Mouse (Mus musculus) cerebellum, postnatal 4 days (tissue): ENCODE results near the gene Dyrk3.
A peak's percentile ranks its signal among the peaks of the same experiment; 100 is the strongest.

Experiments used
- DNase-seq, 2 experiments: peaks; one replicate each; pipeline ENCODE4 v3.0.0; 2022; ENCODE audit warnings: low spot score in 2 of 2, mixed read lengths in 1 of 2

Gene Dyrk3

DNA sequence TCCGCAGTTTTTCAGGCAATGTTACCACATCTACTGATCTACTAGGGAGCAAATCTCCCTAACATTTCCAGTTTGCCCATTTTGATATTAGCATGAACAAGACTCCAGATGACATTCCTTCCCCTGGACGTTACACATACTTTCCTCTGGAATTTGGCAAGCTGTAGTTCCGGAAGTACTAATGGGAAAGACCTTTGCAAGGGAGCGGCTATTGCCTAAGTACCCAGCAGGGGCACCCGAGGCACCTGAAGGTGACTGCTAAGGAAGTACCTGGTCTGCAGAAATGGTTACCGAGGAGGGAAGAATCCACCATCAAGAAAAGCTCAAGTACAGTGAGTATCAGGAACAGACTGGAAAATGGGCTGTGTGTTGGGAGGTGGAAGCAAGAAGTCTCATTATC lies 25.6 kb downstream of the Dyrk3 start:
- no peak for DNase-seq

DNA sequence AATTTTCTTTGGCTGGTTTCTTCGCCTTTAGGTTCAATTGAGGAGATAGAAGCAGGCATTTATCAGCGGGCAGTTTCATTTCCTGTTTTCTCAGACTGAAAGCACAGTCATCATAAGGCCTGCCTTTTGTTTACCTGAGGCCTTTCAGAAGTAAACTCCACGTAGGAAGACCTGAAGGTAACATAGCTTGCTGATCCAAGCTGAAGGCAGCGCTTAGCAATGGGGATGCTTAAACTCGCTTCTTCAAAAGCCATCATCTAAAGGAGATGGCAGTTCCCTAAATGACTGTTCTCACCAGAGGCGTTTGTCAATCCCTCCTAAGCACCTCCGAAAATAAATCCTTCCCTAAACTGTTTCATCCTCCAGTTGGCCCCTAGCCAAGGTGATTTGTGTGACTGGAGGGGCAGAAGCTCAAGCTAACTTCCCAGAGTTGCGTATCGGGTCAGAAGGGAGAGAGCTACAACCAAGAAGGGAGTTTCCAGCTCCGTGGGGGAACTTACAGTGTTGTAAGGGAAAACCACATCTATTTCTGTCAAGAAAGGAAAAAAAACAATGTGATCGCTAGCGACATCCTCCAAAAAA lies 27.5 kb downstream of the Dyrk3 start:
- no peak for DNase-seq

DNA sequence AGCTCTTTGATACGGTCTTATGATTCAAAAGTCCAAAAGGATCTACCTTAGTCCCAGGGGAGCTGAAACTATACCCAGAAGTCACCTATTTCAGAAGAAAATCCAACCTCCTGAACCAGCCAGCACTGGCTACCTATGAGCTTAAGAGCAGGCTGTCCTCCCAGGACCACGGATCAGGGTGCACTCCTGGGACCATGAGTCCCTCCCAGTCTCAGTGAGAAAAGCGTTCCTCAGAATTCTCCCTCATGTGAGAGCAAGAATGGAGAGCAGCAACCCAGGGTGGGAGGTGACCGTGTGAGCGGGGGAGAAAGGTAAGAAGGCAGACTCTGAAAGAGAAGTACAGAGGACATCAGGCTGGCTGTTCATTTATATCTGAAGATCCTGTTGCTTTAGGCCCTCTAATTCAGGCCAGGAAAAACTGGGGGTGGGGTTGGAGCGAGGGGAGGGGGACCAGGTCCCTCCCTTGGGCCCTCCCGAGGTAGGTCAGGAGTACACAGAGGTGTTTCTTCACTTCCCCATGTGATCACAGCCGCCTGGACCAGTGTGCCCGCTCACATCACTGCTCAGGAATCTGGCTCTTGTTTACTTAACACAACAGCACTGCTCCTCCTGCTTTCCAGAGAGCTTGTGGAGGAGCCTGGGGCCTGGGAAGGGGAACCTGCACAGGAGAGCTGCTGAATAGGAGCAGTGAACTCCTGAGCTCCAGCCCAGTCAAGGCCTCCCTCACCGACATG lies 30.4 kb downstream of the Dyrk3 start:
- DNase-seq: no peak

DNA sequence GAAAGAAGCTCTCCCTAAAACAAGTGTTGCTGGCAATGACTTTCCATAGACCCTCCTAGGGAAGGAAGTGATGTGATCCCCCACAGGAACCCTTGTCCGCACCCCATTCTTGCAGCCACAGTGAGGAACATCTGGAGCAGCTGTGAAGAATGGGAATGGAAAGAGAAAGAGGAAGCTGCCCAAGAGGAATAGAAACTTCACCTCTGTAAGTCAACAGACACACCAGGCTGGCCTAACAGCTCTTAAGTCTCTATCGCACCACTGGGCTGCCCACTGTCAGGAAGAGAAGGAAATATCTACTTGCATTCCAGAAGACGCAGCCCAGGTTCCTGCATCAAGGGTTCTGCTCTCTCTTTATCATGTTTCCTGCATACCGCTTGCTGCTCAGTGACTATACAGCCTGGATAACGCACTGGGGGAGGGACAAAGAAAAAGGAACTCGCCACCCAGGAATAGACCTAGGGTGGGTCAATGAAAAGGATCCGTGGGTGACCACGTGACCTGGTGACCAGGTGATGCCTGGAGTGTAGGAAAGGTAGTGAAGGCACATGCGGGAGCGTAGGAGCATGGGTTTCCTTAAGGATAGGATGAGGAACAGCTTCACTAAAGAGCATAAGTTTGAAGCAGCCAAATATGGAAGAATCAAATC lies 34.2 kb downstream of the Dyrk3 start:
- DNase-seq: no peak

DNA sequence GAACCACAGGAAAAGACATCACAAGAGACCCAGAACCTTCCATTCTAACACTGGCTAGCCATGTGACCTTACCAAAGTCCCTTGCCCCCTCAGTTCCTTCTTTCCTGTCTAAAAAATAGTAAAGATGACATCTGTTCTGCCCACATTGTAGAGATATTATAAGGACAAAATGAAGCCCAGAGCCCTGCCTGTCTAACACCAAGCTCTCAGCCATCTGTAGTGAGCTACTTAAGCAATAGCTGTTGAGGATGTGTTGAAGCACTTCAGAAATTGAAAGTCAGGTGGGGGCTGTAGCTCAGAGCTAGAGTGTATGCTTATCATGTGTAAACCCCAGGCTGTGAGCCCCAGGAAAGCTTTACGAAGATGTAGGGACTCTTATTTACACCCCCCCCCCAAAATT lies 37.3 kb downstream of the Dyrk3 start:
- no peak for DNase-seq

DNA sequence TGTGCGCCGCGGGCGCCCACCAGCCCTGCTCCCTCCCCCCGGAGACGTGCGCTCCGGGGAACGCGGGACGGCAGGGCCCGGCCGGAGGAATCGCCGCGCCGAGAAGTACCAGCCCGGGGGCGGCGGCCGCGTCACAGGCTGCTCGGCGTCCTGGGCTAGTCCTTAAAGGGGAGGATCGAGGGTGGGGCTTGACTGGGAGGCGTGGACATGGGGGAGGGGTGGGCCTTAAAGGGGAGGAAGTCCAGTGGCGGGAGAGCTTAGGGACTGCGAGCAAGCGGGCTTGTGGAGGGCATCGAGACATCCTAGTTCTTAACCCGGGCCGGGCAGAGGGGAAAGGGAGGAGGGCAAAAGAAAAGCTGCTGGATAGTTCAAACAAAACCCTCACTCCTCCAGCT lies 40.4 kb downstream of the Dyrk3 start, which contains the start of gene Mapkapk2:
Mapkapk2 (minus strand) TSS at position 127 of the 395 bp plus-strand sequence.
- peak; percentile 70 to 87 for DNase-seq

DNA sequence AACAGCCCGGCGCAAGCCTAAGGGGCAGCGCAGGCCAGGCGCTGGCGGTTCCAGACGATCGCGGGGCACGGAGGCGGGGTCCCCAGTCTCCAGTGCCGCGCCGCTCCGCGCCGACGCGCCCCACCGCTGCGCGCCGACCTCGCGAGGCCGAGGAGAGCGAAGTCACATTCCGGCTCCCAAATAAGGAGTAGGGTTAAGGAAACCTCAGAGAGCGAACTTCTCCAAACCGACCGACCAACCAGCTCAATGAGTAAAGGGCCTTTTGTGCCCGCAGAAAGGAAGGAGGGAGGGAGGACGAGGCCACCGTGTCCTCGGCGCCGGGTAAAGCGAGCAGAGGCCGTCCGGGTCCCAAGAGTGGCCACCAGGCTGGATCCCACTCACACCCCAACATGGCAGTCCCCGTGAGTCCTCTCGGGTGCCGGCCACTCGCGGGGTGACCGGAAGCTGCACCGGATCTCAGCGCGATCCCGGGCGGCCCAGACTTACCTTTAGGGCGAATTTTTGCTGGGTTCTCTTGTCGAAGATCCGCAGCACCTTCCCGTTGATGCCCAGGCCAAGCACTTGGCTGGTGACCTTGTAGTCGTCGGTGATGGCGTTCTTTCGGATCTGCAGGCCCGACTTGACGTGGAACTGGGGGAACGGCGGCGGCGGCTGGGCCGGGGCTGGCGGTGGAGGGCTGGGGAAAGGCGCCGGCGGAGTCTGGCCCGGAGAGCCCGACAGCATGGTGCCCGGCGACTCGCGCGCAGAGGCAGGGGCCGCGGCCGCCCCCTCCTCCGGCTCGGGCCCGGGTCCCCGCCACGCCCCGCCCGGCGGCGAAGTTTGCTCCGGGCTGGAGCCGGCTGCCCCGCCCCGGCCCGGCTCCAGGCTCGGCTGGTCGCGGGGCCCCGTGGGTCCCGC lies 41.1 kb downstream of the Dyrk3 start:
- DNase-seq: peak in 1 of 2 experiments; percentile 49

DNA sequence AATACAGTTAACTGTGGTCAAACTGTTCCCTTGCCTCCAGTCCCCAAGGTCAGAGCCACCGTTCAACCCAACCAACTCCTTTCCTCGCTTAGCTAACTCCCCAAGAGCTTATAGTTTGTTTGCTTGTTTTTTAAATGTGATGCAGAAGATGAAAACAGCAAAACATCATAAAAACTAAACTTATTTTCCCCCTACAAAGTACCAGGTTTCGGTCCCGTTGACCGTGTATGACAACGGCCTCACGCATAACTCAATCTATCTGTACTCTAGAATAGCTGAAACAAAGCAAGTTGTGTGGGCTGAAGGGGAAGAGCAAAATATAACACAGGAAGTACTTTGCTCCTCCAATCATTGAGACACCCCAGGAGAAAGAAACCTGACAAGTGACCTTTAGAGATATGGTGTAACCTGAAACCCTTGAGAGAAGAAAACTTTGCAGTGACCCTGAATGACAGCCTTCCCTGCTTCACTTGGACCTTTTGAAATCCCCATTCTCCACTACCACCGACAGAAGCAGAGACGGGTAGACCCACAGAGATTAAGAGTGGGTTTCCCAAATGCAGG lies 41.9 kb downstream of the Dyrk3 start:
- no peak for DNase-seq

DNA sequence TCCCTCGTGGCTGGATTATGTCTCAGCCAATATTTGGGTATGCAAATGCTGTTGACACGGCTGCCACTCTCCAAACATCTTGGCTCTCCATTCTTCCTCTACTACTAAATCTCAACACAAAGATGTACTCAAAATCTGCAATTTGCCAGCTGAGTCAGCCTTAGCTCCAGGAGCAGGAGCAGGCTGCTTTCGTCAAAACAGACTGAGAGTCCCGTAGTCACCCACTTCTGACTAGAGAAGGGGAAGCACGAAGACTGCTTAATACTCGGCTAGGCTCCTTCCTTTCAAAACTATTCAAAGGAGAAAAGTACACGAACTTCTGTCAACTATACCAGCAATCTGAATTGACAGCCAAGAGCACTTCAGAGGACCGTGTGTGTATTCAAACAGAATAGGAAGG lies 42.6 kb downstream of the Dyrk3 start:
- no peak for DNase-seq

DNA sequence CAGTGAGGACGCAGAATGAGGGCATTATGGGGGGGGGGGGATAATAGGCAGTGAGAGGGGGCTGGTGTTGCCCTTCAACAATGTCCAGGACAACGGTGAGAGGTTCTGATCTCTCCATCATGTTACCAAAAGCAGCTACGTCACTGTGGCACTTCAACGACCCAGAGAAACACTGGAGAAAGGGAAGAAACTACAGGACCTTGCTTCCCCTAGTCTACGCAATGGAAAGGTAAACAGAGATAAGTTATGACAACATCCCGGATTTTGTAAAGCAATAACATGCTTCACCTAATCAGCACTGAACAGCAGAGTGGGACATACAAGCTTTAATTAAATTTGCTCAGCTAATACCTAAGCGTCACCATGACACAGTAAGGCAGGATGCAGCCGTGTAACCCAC lies 44.3 kb downstream of the Dyrk3 start:
- no peak for DNase-seq

DNA sequence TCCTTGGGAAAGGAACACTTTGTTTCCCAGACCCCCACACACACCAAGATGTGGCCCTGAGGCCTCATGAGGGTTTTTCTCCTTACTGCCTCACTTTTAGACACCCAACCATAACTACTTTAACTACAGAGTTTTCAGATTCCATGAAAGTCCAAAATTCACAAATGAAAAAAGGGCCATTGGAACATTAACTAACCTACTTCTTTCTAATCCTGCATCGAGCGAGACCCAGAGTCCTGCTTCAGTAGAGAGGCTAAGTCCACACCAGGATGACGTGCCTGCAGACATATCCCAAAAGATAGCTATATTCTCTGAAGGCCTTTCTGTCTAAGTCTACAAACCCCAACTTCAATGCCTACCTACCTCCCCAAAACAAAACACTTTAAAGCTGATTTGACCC lies 45.3 kb downstream of the Dyrk3 start:
- DNase-seq: no peak

DNA sequence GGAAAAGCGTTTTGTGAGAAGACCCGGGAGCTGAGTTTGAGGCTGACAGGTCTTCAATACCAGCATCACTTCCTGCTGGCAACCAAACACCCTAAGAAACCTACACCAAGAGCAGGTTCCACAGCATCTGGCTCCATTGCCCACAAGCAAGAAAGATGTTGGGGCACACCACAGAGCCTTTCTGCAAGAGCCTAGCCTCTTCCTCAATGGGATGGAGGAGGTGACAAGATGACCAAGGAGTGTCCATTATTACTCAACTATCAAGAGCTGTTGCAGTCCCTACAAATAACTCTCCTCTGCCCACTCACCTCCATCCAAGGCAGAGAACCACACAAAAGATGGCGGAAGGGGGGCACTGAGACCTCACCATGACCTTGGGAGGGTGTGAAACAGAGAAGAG lies 46.0 kb downstream of the Dyrk3 start:
- no peak for DNase-seq

DNA sequence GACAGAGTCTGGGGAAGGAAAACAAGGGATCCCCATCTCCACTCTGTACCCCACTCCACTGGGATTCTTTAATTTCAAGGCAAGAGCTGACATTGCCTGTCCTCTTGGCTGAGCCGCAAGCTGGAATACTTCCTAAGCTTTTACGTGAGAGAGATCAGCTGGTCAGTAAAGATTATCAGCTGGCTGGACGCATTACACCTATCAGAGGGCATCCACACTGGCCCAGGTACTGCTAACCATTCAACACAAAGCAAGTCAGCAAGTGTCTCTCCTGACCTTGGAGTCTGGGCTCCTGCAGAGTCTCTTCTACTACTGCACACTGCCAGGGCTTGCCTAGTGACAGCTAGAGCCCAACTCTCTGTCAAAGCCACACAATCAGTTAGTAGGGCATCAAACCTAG lies 46.7 kb downstream of the Dyrk3 start:
- DNase-seq: no peak

DNA sequence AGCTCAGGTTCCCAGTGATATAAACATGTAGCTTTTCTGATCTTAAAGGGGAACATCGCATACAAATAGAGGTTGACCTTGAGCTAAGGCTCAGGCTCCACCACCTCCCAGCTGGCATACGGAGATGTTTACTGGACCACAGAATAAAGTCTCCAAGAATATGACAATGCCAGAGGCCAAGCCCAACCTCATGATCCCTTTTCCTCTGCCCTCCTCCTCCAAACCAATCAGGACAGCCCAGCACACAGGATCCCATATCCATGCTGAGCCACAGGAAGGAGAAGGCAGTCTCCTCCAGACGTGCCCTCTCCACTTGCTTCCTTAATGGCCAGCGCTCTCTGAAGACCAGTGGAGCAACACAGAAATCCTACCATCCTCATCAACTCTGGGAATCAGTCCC lies 47.3 kb downstream of the Dyrk3 start:
- no peak for DNase-seq

DNA sequence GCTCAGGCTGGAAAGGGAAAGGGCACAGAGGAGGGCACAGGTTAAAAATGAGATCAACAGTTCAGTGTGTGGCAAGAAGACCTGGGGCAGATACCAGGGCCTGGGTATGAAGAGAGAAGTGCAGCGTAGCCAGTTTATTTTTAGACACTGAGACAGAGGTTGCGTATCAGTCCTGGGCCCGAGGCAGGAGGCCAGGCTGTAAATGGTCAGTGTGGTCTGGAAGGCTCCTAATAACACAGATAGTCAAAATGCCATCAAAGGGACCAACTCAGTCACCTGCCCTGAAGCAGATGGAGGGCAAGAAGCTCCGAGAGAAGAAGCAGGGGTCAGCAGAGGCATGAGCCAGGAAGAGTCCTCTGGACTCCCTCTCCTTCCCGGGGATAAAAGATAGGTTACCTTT lies 47.9 kb downstream of the Dyrk3 start:
- no peak for DNase-seq

DNA sequence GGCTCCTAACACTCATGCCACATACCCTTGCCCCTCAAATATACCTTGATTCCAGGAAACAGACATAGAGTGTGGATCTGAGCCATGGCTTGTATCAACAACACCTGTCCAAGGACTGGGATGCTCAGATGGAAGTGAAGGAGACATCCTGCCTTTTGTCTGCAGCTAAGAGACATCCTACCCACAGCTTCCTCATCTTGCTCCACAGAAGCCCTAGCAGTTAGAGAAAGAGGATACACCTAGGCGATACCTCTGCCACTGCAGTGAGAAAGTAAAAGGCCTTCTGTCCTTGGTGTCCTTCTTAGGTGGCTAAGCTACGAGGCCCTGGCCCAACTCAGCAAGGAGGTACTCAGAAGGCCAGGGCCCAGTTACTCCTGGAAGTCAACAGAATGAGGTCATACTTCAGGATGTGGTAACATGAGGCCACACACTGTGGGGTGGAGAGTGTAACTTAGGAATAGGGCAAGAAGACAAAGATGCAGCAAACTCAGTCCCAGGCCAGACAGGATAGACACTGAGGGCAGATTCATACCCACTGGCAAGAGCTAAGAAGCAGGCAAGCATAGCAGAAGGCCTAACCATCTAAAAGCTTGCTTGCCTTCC lies 48.5 kb downstream of the Dyrk3 start:
- DNase-seq: no peak

DNA sequence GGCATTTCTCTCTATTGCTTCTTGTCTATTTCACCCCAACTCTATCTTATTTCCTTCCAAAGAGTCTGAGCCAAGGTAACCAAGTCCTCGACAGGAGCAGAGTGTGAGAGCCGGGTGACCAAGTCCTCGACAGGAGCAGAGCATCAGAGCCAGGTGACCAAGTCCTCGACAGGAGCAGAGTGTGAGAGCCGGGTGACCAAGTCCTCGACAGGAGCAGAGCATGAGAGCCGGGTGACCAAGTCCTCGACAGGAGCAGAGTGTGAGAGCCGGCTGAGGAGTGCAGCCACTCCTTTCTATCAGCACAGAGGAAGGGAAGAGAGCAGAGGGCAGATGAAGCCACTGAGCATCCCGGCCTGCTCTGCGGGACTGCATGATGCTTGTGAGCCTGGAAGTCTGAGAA lies 49.6 kb downstream of the Dyrk3 start:
- no peak for DNase-seq

DNA sequence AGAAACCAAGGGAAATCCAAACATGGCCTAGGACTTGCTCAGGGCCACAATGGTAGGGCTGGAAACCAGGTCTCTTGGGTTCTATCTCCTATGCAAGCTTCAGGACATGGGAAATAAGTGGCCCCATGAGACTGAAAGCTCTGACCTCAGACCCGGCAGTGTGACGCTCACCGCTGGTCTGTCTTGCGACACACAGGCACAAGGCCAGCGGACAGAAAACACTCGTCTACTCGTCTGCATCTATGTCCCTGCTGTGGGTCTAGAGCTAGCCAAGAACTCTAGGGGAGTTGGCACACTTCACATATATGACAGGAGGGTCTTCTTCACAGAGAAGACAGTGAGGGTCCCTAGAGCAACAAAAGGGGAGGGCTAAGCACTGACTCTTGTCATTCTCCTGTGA lies 51.2 kb downstream of the Dyrk3 start:
- peak in 1 of 2 experiments; percentile 34 for DNase-seq

DNA sequence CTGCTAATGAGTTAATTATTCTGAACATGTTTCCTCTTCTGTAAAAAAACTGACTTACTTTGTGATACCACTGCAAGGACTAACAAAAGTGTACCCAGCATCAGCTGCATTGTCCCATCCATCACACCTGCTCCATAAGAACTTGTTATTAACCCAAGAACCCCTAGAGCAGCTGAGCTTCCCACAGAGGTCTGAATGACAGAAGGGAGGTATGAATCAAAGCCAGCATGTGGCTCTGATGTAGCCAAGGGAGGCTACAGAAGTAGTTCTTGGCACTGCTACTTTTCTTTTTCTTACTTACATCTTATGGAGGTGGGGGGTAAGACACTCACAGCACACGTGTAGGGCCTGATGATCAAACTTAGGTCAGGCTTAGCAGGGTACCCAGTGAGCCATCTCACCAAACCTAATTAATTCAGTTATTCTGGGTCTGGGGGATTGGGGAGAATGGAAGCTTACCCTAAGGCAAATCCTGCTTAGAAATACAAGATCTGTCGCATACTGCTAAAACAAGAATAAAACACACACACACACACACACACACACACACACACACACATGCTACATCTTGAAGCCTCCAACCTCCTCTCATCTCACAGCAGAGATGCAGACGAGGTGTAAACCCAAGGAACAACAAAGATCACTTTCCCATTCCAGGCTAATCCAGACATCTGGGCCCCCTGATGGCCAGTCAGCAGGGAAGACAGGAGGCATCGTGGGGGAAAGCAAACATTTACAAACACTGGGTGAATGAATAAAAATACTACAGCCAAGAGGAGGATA lies 52.0 kb downstream of the Dyrk3 start:
- no peak for DNase-seq

DNA sequence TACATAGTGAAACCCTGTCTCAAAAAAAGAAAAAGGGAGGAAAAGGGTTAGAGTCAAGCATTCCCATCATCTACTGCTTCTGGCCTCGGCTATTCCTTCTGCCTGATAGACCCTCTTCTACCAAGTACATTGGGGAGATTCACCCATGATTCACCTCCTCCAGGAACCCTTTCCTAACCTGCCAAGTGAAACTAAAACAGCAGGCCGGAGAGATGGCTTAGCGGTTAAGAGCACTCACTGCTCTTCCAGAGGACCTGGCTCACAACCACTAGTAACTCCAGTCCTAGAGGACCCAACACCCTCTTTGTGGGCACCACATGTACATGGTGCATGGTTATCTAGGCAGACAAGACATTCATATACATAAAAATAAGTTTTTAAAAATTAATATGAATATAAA lies 52.9 kb downstream of the Dyrk3 start:
- no peak for DNase-seq

DNA sequence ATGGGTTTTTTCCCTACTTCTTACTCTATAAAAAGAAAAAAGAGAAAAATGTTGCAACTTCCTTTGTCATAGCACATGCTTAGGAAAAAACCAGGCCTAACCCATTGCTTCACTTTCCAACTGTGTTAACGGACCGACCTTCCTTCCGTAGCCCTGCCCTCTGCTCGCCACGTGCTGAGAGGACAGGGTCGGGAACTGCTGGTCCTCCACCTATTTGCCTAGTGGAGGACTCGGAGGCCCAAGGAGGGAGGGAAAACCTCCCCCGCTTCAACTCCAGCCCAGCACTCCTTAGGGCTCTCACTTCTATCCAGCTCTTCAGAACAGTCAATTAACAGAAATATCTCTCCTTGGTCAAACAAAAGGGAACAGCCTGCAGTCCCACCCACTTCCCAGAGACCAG lies 53.9 kb downstream of the Dyrk3 start:
- no peak for DNase-seq
